Comparison of ENCODE assay signal across 26 mouse cellular contexts in genomic region chr11:68785813-68786212, GRCm38 (mm10).
DNase-seq lines count a peak whose midpoint lies in the region; TF ChIP-seq lines count a peak whose summit lies in the region.
"Had no signal": no experiment of that assay in that cellular context is flagged by ENCODE, and none has a peak within 500 bp of the region (broad histone marks: within the 10 kb centered on the region; RNA-seq: fewer than 3 reads in every experiment).

No protein-coding gene starts in this region.

- H3K9me3 ChIP-seq in E14TG2a.4 (ENCODE audit: low read length): no peaks in the 10 kb centered on the region
- H3K9me3 ChIP-seq: embryonic facial prominence, embryonic 12.5 days; heart, embryonic 12.5 days; liver, embryonic 15.5 days; neural tube, embryonic 15.5 days had no signal

- H3K4me3 ChIP-seq in E14TG2a.4 (replicated peaks; ENCODE audit: low read length): peak overlapping the region; percentile 63
- H3K4me3 ChIP-seq: embryonic facial prominence, embryonic 12.5 days; erythroblast, embryonic 14.5 days; gastrocnemius, adult 2 months; heart, adult 2 months; heart, embryonic 12.5 days; liver, embryonic 15.5 days; neural tube, embryonic 15.5 days had no signal

- peaks cover 10% of the 10 kb centered on the region for H3K27me3 ChIP-seq in E14TG2a.4 (ENCODE audit: insufficient read depth, low read length)
- H3K27me3 ChIP-seq: embryonic facial prominence, embryonic 12.5 days; heart, embryonic 12.5 days; liver, embryonic 15.5 days; neural tube, embryonic 15.5 days had no signal

- H3K4me1 ChIP-seq in E14TG2a.4 (replicated peaks; ENCODE audit: low read depth, low read length): peaks cover 46% of the 10 kb centered on the region
- H3K4me1 ChIP-seq: embryonic facial prominence, embryonic 12.5 days; liver, embryonic 15.5 days; neural tube, embryonic 15.5 days had no signal

- DNase-seq in thymus, postnatal 14 days: peak; percentile 47
- no peak for DNase-seq in thymus, adult 18-20 months
- peak; percentile 58 for DNase-seq in ZHBTc4 (ENCODE audit: low read depth, low spot score)
- DNase-seq in yolk sac, embryonic 10.5 days (ENCODE audit: low spot score): peak; percentile 24
- DNase-seq in spleen, postnatal 36 days (ENCODE audit: low spot score in 2 of 2): no peak
- DNase-seq in adrenal gland, postnatal 36 days: no peak
- DNase-seq: adrenal gland, postnatal 10 days; B cell, adult 2 months; cerebellum, adult 11 months; cerebellum, adult 9-10 months; cerebellum, postnatal 36 days; gastrocnemius, adult 2 months; heart, adult 2 months; kidney, adult 2 months; kidney, postnatal 4 days; lung, embryonic 14.5 days; lung, postnatal 14 days; midbrain, embryonic 14.5 days; retina, postnatal 1 day; right cerebral cortex, postnatal 25 days had no signal

- no peak for TF ChIP-seq CTCF in E14TG2a.4 (conservative IDR thresholded peaks at IDR 0.05; ENCODE audit: low read length)

- H3K36me3 ChIP-seq in E14TG2a.4 (ENCODE audit: insufficient read depth, low read length): peaks cover 61% of the 10 kb centered on the region

Comparison
In these comparisons a context has a peak if more than half of its experiments do, and no peak if none do; other contexts are left out.
1. DNase-seq: peak in thymus, postnatal 14 days (single experiment), ZHBTc4 (single experiment) and yolk sac, embryonic 10.5 days (single experiment); none in thymus, adult 18-20 months (0 of 2), spleen, postnatal 36 days (0 of 2) and adrenal gland, postnatal 36 days (0 of 2).